Mouse (Mus musculus): ENCODE measurements around the gene Ogfr.

Ogfr gene

DNA sequence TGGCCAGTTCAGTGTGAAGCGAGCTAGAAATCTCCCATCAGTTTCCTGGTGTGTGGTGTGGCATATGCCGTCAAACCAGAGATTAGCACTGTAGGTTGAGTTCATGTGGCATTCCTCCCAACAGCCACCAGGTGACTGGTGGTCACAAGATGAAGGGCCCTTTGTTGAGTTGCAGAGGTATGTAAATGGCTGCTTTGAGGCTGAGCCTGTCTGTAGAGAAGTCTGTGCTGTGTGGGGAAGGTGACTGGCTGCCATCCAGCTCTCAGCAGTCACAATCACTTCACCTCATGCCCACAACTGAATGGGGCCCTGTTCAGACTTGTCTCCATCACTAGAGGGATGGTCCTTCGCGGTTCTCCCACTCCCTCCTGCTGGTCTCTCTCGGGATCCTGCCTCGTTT is 15.7 kb downstream of the Ogfr start:
- DNase-seq: no peak

GRCm38 (mm10) chr2:180610283-180610682 is 21.2 kb downstream of the Ogfr start:
- DNase-seq: no peak

GRCm38 (mm10) chr2:180611882-180612281 is 22.8 kb downstream of the Ogfr start:
- DNase-seq: no peak

DNA sequence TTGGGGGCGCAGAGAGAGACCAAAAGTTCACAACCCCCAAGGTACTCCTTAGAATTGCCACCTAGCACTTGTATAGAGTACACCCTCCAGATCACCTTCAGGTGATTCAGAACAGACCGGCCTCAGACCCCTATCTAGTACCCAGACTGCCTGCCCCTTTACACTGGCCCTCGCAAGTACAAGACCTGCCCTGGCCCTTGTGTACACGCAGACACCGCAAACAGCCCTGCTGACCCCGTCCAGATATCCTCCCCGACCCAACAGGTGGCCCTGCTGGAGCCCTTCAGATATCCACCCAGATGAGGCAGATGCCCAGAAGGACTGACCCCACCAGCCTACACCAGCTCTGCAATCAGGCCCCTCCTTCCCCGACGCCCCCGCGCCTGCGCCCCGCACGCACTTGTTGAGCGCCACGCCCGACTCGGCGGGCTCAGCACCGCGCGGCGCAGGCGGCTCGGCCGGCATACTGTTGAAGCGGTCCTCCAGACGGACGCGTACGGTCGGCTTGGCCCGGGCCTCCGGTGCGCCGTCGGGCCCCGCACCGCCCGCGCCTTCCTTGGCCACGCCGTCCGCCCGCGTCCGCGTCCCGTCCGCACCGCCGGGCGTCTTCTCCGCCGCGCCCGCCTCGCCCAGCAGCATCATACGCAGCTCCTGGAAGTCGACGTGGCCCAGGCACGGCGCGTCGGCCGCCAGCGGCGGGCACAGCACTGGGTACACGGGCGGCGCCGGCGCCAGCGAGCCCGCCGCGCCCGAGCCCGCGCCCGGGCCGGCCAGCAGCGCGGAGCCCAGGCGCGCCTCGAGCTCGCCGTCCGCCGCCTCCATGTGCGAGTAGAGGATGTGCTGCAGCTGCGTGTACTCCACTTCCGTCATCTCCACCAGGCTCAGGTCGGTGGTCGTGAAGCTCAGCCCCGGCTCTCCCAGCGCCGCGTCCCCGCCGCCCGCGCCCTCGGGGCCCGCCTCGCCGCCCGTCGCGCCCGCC is 52.8 kb downstream of the Ogfr start:
- no peak for DNase-seq

DNA sequence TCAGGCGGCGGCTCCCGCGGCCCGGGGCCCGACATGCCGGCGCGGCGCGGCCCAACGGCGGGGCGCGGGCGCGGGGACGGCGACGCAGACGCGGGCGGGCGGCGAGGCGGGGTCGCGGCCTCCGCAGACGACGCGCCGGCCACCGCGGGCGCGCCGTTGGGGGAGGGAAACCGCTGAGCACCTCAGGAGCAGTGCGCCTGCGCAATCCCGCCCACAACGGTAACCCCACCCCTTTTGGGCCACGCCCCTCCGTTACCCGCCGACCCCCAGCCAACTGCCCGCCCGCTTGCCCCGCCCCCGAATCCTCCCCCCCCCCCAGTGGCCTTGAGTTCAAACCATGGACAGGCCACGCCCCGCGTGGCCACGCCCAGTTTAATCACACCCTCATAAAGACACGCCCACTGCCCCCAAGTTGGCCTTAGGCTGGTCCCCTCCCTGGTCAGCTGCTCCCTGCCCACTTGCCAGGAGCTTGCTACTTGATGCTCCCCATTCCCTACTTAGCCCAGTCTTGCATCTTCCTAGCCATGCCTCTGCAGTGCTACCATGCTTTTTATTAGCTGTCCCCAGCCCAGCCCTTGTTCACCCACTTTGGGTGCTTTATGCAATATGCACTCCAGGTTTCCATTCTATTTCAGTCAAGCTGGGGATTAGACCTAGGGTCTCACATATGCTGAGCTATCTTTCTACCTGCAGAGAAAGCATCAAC is 53.7 kb downstream of the Ogfr start, which contains the start of gene Tcfl5:
Tcfl5 (minus strand) TSS at position 154 of the 706 bp plus-strand sequence.
- DNase-seq: no peak

DNA sequence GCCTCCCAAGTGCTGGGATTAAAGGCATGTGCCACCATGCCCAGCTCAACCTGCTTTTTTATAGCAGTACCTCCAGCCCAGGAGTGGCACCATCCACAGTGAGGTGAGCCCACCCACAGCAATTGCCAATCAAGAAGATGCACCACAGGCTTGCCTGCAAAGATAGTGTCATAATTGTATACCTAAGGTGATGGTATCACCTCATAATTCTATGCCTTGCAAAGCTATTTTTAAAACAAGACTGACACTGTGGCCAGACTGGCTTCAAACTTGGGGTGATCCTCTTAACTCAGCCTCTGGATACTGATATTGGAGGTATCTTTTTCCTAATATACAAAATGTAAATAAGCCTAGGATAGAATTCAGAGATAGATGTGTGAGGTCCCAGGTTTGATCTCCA is 54.6 kb downstream of the Ogfr start:
- DNase-seq: no peak

Measured in thymus, postnatal 36 days (tissue).